Mouse (Mus musculus) forebrain, postnatal 0 days (tissue): ENCODE data around the gene Hnrnpul2. TPM values are rescaled to one million over a fixed set of nuclear protein-coding genes. Genes with fewer than 3 reads are reported as not detected.
A peak's percentile ranks its signal among the peaks of the same experiment; 100 is the strongest.

Experiments used
- ATAC-seq: fragments of 200-750 bp; cut with Nextera tagmentation; 2 replicates; pipeline ENCODE4 v1.8.0; 2017; ENCODE audit warnings: mild to moderate bottlenecking, moderate library complexity
- DNase-seq: peaks from one replicate; pipeline ENCODE4 v3.0.0-alpha.2; 2015
- H3K27ac ChIP-seq: fragments of 300-500 bp; sonication (generic); 2 replicates; pipeline ENCODE4 v1.5.1; 2014; ENCODE audit warnings: low read depth, mild to moderate bottlenecking, antibody characterized with exemption, low read length, moderate library complexity, mixed read lengths
- H3K27me3 ChIP-seq: fragments of 300-500 bp; sonication (generic); 2 replicates; pipeline ENCODE4 v1.6.1; 2014; ENCODE audit warnings: mild to moderate bottlenecking, low read length, mixed read lengths; ENCODE audit not compliant: insufficient read depth
- H3K36me3 ChIP-seq: fragments of 300-500 bp; sonication (generic); 2 replicates; pipeline ENCODE4 v1.6.1; 2014; ENCODE audit warnings: mild to moderate bottlenecking, moderate library complexity; ENCODE audit not compliant: insufficient read depth
- H3K4me1 ChIP-seq: fragments of 300-500 bp; sonication (generic); 2 replicates; pipeline ENCODE4 v1.6.1; 2014; ENCODE audit warnings: antibody characterized with exemption; ENCODE audit not compliant: insufficient read depth
- H3K4me2 ChIP-seq: fragments of 300-500 bp; sonication (generic); 2 replicates; pipeline ENCODE4 v1.6.1; 2014; ENCODE audit warnings: low read depth, mild to moderate bottlenecking, moderate library complexity
- H3K4me3 ChIP-seq: fragments of 300-500 bp; sonication (generic); 2 replicates; pipeline ENCODE4 v1.5.1; 2014; ENCODE audit warnings: low read depth, low read length, mixed read lengths
- H3K9ac ChIP-seq: fragments of 300-500 bp; sonication (generic); 2 replicates; pipeline ENCODE4 v1.6.1; 2014; ENCODE audit warnings: mild to moderate bottlenecking
- H3K9me3 ChIP-seq: fragments of 300-500 bp; sonication (generic); 2 replicates; pipeline ENCODE4 v1.6.1; 2016; ENCODE audit warnings: low read length
- CTCF ChIP-seq: sonication (generic); IDR thresholded peaks from 2 replicates; pipeline ENCODE4 v1.5.1; 2016; ENCODE audit warnings: antibody characterized with exemption, control low read depth, low read depth
- WGBS: fragments of 180-500 bp; shearing (Covaris S2); extraction: QIAGEN DNeasy Blood & Tissue Kit; methylation state at CpG from one replicate; pipeline ENCODE4 v1.1.7; 2014; 5-methylcytosine and 5-hydroxymethylcytosine counted together
- polyA plus RNA-seq: library from polyadenylated mRNA; unstranded; fragments of >200 nt; fragmentation: Nextera tagmentation; extraction: Ambion mirVana; gene quantifications from 2 replicates; pipeline ENCODE4 v1.2.1, GENCODE M21; 2015
- total RNA-seq: library from RNA; depleted of rRNA; stranded (reverse); fragments of >200 nt; gene quantifications from 2 replicates; pipeline ENCODE4 v1.2.3, GENCODE M21; 2014; rRNA removed

Hnrnpul2 gene
- total RNA-seq (28.2 and 38.3 TPM in 2 replicates), polyA plus RNA-seq (3.9 and 5.3 TPM in 2 replicates)

DNA sequence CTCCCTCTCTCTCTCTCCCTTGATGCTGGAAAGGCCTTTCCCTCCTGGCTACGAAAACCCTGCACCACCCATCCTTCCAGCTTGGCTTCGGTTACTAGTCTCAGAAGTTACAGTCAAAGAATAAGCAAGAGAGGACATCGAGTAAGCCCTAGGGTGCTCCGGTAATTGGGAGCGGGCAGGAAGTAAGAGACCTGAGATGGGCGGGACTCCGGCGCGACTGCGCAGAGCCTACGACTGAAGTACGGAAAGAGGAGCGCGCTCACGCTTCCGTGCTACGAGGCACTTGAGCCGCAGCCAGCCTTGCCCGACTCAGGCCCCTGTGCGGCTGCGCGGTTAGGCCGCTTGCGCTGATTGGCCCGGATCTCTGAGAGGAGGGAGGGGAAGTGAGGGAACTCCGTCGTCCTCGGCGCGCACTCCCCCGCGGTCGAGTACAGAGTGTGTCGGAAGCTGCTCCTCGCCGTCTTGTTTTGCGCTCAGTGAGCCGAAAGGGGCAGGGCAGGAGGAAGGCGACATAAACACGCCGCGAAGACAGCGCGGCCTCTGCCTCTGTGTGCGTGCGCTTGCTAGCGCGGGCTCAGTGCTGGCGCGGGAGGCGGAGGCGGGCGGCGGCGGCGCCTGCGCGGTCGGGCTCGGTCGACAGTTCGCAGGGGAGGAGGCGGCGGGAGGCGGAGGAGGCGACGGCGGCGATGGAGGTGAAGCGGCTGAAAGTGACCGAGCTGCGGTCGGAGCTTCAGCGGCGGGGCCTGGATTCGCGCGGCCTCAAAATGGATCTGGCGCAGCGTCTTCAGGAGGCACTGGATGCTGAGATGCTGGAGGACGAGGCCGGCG, at the start of gene Hnrnpul2:
TSS of gene Hnrnpul2 (plus strand) at position 415 of the 828 bp plus-strand sequence.
- Histone ChIP-seq H3K9me3 (no peaks in the 10 kb centered on the region), H3K9ac (peak within 1 kb of the TSS; percentile 96), H3K27ac (peak within 1 kb of the TSS; percentile 100), H3K36me3 (peaks cover 17% of the 10 kb centered on the region), H3K4me3 (peak within 1 kb of the TSS; percentile 97), H3K4me1 (peaks cover 32% of the 10 kb centered on the region), H3K4me2 (peak within 1 kb of the TSS; percentile 88), H3K27me3 (no peaks in the 10 kb centered on the region)
- ATAC-seq (peak; percentile 93), DNase-seq (peak; percentile 100)
- 0 out of 2 replicates have a peak, but pooled peaks have one; percentile 1 for TF ChIP-seq CTCF
- 2% methylated on average over 74 of the region's 83 CpGs for WGBS

DNA sequence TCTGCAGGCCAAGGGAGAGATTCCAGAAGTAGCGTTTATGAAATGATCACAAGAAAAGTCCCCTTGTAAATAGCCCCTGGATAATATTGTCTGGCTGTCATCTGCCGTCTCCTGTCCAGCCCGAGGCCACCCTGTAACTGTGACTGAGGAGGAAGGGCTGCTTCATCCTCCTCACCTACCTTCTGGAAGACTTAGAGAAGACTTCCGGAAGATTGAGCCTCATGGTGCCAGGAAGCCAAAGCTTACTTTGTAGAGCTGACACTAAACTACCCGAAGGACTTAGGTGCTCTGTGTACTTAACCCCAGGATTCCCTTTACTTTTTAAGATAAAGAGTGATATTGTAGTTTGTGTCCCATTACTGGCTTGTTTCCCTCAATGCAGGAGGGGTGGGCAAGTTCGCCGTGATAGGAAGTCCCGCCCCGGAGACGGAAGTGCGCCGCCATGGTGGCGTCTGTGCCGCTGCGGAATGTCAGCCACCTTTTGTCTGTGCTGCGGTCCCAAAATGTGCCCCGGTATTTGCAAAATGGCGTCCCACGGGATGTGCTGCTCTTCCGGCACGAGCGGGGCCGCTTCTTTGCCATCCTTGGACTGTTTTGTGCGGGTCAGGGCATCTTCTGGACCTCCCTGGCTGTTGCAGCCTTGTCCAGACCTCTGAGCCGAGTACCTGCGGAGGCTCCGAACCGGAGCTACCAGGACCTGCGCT, 49.1 kb upstream of the Hnrnpul2 start, which contains the start of gene Tmem223:
TSS of gene Tmem223 (plus strand) at position 430 of the 704 bp plus-strand sequence.
- no peaks in the 10 kb centered on the region for H3K9me3 ChIP-seq
- H3K4me3 ChIP-seq = peak within 1 kb of the TSS; percentile 74
- peaks cover 21% of the 10 kb centered on the region for H3K4me1 ChIP-seq
- peak within 1 kb of the TSS; percentile 94 for H3K27ac ChIP-seq
- DNase-seq = peak; percentile 89
- peak within 1 kb of the TSS; percentile 62 for H3K4me2 ChIP-seq
- peak within 1 kb of the TSS; percentile 97 for H3K9ac ChIP-seq
- peak; percentile 57 for TF ChIP-seq CTCF
- ATAC-seq = peak; percentile 67
- H3K36me3 ChIP-seq = peaks cover 48% of the 10 kb centered on the region
- WGBS = 18% methylated on average over 29 of the region's 29 CpGs
- no peaks in the 10 kb centered on the region for H3K27me3 ChIP-seq

DNA sequence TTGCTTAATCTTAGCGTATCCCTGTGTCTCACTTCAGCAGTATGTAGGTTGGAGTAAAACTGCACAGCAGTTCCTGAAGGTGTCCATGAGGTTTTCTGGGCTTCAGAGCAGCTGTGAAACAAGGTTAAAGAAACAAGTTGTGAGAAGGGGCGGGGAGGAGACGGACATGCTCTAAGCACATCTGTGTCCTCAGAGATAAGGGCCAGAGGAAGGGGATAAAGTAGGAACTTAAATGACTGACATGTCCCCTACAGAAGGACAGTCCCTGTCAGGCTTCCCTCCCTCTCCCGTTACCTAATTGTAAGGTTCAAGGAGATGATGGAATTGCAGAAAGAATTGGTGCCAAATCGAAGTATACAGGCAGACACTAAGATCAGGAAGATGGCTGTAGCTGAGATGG, 46.8 kb upstream of the Hnrnpul2 start:
- no peak overlapping the region for H3K4me2 ChIP-seq

DNA sequence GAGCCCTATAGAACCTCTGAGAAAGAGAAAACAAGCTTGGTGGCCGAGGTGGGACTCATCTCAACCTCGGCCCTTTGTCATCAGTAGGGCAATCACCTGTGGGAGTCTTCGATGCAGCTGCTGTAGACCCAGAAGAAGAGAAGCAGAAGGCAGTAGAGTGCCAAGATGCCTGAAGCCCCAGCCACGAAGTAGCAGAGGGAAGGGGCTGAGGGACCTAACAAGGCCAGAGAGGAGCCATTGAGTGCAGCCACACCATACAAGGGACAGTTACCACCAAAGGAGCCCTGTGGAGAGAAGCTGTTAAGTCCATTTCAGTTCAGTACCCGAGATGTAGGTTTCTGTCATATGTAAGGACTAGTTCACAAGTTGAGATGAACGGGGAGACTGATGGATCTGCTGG, 46.4 kb upstream of the Hnrnpul2 start:
- WGBS = 62% methylated on average over 6 of the region's 6 CpGs
- H3K9ac ChIP-seq = no peak overlapping the region

More for the DNA sequence above, 46.8 kb upstream of the Hnrnpul2 start:
- TF ChIP-seq CTCF = no peak
- H3K36me3 ChIP-seq = peaks cover 28% of the 10 kb centered on the region
- peaks cover 21% of the 10 kb centered on the region for H3K4me1 ChIP-seq
- H3K9ac ChIP-seq = no peak overlapping the region
- ATAC-seq (no peak), DNase-seq (no peak)
- WGBS = 87% methylated on average over 5 of the region's 5 CpGs
- no peak overlapping the region for H3K27ac ChIP-seq
- H3K9me3 ChIP-seq = no peaks in the 10 kb centered on the region
- no peaks in the 10 kb centered on the region for H3K27me3 ChIP-seq
- H3K4me3 ChIP-seq = no peak overlapping the region

DNA sequence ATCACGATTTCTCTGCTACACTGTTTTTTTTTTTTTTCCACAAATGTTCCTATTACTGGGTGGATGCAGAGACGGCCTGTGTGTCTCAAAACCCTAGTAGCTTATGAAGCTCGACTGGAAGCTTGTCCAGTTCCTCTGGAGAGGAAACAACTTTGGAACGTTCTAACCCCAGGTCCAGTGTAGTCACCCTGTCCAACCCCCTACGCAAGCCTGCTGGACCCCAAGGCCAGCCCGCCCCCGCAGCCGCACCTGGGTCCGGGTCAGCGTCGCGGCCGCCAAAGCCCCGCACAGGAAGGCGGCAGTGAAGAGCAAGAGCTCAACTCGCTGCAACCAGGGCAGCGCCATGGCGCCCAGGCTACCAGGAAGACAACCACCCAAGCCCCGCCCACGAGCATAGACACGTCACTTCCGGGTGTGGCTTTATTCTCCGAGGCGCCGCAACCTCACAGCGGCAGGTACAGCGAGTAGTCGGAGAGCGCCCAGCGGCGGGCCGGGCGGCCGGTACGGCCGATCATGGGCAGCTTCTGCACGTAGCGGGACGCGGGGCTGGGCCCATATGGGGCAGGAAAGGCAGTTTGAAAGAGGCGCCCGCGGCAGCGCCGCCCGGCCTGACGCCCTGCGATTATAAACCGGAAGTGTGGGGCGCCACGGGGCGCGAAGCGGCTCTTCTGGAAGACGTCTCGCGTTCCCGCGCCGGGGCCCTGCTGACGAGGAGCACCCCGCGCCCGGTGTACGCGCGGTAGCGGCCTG, 45.5 kb upstream of the Hnrnpul2 start, which contains the start of gene Tmem179b:
TSS of gene Tmem179b (minus strand) at position 382 of the 750 bp plus-strand sequence.
- DNase-seq (peak; percentile 97), ATAC-seq (peak; percentile 95)
- Histone ChIP-seq H3K27me3 (no peaks in the 10 kb centered on the region), H3K9me3 (no peaks in the 10 kb centered on the region), H3K27ac (peak within 1 kb of the TSS; percentile 93), H3K9ac (peak within 1 kb of the TSS; percentile 86), H3K4me1 (peaks cover 21% of the 10 kb centered on the region), H3K4me2 (peak within 1 kb of the TSS; percentile 90), H3K36me3 (peaks cover 24% of the 10 kb centered on the region), H3K4me3 (peak within 1 kb of the TSS; percentile 58)
- WGBS = under 1% methylated on average over 65 of the region's 68 CpGs
- TF ChIP-seq CTCF = peak; percentile 20; the same call in 1 of the 2 replicates

More for the DNA sequence above, 46.4 kb upstream of the Hnrnpul2 start:
- H3K27me3 ChIP-seq = no peaks in the 10 kb centered on the region
- no peak overlapping the region for H3K27ac ChIP-seq
- TF ChIP-seq CTCF = no peak
- ATAC-seq (no peak), DNase-seq (no peak)
- H3K4me2 ChIP-seq = peak overlapping the region; percentile 90
- peaks cover 28% of the 10 kb centered on the region for H3K36me3 ChIP-seq
- no peaks in the 10 kb centered on the region for H3K9me3 ChIP-seq
- peaks cover 21% of the 10 kb centered on the region for H3K4me1 ChIP-seq
- H3K4me3 ChIP-seq = peak overlapping the region; percentile 58; the same call in 1 of the 2 replicates

DNA sequence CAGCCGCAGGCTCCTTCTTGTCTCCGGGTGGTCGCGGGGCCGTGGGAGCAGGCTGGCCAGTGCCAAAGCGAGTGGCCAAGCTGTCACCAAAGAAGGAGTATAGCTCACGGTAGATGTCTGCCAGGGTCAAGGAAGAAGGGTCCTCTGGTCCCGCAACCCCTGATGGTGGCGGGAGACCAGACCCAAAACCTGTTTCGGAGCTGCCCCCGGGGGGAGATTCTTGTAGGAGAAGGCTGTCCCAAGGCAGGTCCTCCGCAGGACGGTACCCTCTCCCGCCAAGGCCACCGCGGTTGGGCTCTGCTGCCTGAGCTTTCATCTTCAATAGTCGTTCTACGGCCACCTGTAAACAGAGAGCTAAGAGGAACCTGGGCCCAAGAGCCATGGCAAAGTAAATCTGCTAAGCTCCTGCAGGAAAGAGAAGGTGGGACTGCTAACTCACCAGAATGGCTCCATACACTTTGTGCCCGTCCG, 44.8 kb upstream of the Hnrnpul2 start:
- H3K9ac ChIP-seq = peak overlapping the region; percentile 86
- no peaks in the 10 kb centered on the region for H3K9me3 ChIP-seq
- DNase-seq = peak; percentile 22
- peaks cover 21% of the 10 kb centered on the region for H3K4me1 ChIP-seq
- 5% methylated on average over 20 of the region's 20 CpGs for WGBS
- no peaks in the 10 kb centered on the region for H3K27me3 ChIP-seq
- H3K36me3 ChIP-seq = peaks cover 22% of the 10 kb centered on the region
- peak overlapping the region; percentile 90 for H3K4me2 ChIP-seq
- TF ChIP-seq CTCF = no peak
- peak overlapping the region; percentile 93 for H3K27ac ChIP-seq
- H3K4me3 ChIP-seq = peak overlapping the region; percentile 58
- no peak for ATAC-seq
